Mouse (Mus musculus): ENCODE results near the gene Nisch. TPM values are rescaled to one million over a fixed set of nuclear protein-coding genes. Genes with fewer than 3 reads are reported as not detected.

Gene Nisch
- total and polyA plus RNA-seq, 2 experiments: 66.7 to 152 TPM

GRCm38 (mm10) chr14:31194441-31194840 is 22.3 kb downstream of the Nisch start:
- Histone ChIP-seq H3K27ac (replicated peaks; ENCODE audit: insufficient read depth, low read depth, low read length) (no peak overlapping the region), H3K36me3 (ENCODE audit: control insufficient read depth, insufficient read depth, low read length) (peaks cover 26% of the 10 kb centered on the region)
- WGBS: 58% methylated on average over 2 of the region's 2 CpGs

GRCm38 (mm10) chr14:31193791-31194190 is 23.0 kb downstream of the Nisch start:
- H3K4me3 ChIP-seq (ENCODE audit: insufficient read depth, low read depth, low read length): no peak overlapping the region
- no peak overlapping the region for H3K9ac ChIP-seq (ENCODE audit: low read depth, low read length)
- peaks cover 32% of the 10 kb centered on the region for H3K36me3 ChIP-seq (ENCODE audit: control insufficient read depth, insufficient read depth, low read length)
- DNase-seq (ENCODE audit: extremely low read depth, low read depth, low spot score): no peak
- no peak for TF ChIP-seq CTCF (IDR thresholded peaks at IDR 0.05; ENCODE audit: low read depth, low read length)
- no peak for TF ChIP-seq POLR2A (IDR thresholded peaks at IDR 0.05; ENCODE audit: extremely low read depth, insufficient read depth, low read length)
- H3K79me2 ChIP-seq (ENCODE audit: control insufficient read depth, insufficient read depth, low read length): peaks cover 5% of the 10 kb centered on the region; the same call in 1 of the 2 replicates
- peaks cover 23% of the 10 kb centered on the region for H3K4me1 ChIP-seq (ENCODE audit: control insufficient read depth, insufficient read depth, low read length)
- no peak overlapping the region; the same call in 1 of the 2 replicates for H3K27ac ChIP-seq (replicated peaks; ENCODE audit: insufficient read depth, low read depth, low read length)
- H3K27me3 ChIP-seq (ENCODE audit: control insufficient read depth, insufficient read depth, low read length): no peaks in the 10 kb centered on the region
- 29% methylated on average over 7 of the region's 7 CpGs for WGBS

More at GRCm38 (mm10) chr14:31194441-31194840, 22.3 kb downstream of the Nisch start:
- H3K4me3 ChIP-seq (ENCODE audit: insufficient read depth, low read depth, low read length): no peak overlapping the region
- peaks cover 5% of the 10 kb centered on the region; the same call in 1 of the 2 replicates for H3K79me2 ChIP-seq (ENCODE audit: control insufficient read depth, insufficient read depth, low read length)
- DNase-seq (ENCODE audit: extremely low read depth, low read depth, low spot score): no peak
- H3K27me3 ChIP-seq (ENCODE audit: control insufficient read depth, insufficient read depth, low read length): no peaks in the 10 kb centered on the region
- peaks cover 23% of the 10 kb centered on the region for H3K4me1 ChIP-seq (ENCODE audit: control insufficient read depth, insufficient read depth, low read length)
- no peak overlapping the region for H3K9ac ChIP-seq (ENCODE audit: low read depth, low read length)
- no peak for TF ChIP-seq CTCF (IDR thresholded peaks at IDR 0.05; ENCODE audit: low read depth, low read length)

GRCm38 (mm10) chr14:31191936-31192335 is 24.8 kb downstream of the Nisch start:
- DNase-seq (ENCODE audit: extremely low read depth, low read depth, low spot score): peak; percentile 94
- WGBS: 24% methylated on average over 2 of the region's 2 CpGs
- Histone ChIP-seq H3K4me3 (ENCODE audit: insufficient read depth, low read depth, low read length) (no peak overlapping the region), H3K27me3 (ENCODE audit: control insufficient read depth, insufficient read depth, low read length) (no peaks in the 10 kb centered on the region), H3K4me1 (ENCODE audit: control insufficient read depth, insufficient read depth, low read length) (peaks cover 21% of the 10 kb centered on the region), H3K36me3 (ENCODE audit: control insufficient read depth, insufficient read depth, low read length) (peaks cover 44% of the 10 kb centered on the region), H3K79me2 (ENCODE audit: control insufficient read depth, insufficient read depth, low read length) (peaks cover 5% of the 10 kb centered on the region; the same call in 1 of the 2 replicates), H3K9ac (ENCODE audit: low read depth, low read length) (no peak overlapping the region), H3K27ac (replicated peaks; ENCODE audit: insufficient read depth, low read depth, low read length) (no peak overlapping the region)
- TF ChIP-seq POLR2A (IDR thresholded peaks at IDR 0.05; ENCODE audit: extremely low read depth, insufficient read depth, low read length): no peak
- no peak for TF ChIP-seq CTCF (IDR thresholded peaks at IDR 0.05; ENCODE audit: low read depth, low read length)

- TF ChIP-seq POLR2A (IDR thresholded peaks at IDR 0.05; ENCODE audit: extremely low read depth, insufficient read depth, low read length): no peak
- TF ChIP-seq CTCF (IDR thresholded peaks at IDR 0.05; ENCODE audit: low read depth, low read length): no peak
- 90% methylated on average over 3 of the region's 3 CpGs for WGBS
- Histone ChIP-seq H3K79me2 (ENCODE audit: control insufficient read depth, insufficient read depth, low read length) (peaks cover 5% of the 10 kb centered on the region; the same call in 1 of the 2 replicates), H3K36me3 (ENCODE audit: control insufficient read depth, insufficient read depth, low read length) (peaks cover 58% of the 10 kb centered on the region), H3K9ac (ENCODE audit: low read depth, low read length) (no peak overlapping the region), H3K27me3 (ENCODE audit: control insufficient read depth, insufficient read depth, low read length) (no peaks in the 10 kb centered on the region), H3K4me3 (ENCODE audit: insufficient read depth, low read depth, low read length) (no peak overlapping the region), H3K27ac (replicated peaks; ENCODE audit: insufficient read depth, low read depth, low read length) (peak overlapping the region; percentile 64; the same call in 1 of the 2 replicates), H3K4me1 (ENCODE audit: control insufficient read depth, insufficient read depth, low read length) (peaks cover 10% of the 10 kb centered on the region)
- DNase-seq (ENCODE audit: extremely low read depth, low read depth, low spot score): peak; percentile 31
Observed at GRCm38 (mm10) chr14:31189348-31189747, 27.4 kb downstream of the Nisch start.

- no peak for TF ChIP-seq CTCF (IDR thresholded peaks at IDR 0.05; ENCODE audit: low read depth, low read length)
- no peak for TF ChIP-seq POLR2A (IDR thresholded peaks at IDR 0.05; ENCODE audit: extremely low read depth, insufficient read depth, low read length)
- H3K27me3 ChIP-seq (ENCODE audit: control insufficient read depth, insufficient read depth, low read length): no peaks in the 10 kb centered on the region
- no peak overlapping the region for H3K4me3 ChIP-seq (ENCODE audit: insufficient read depth, low read depth, low read length)
- DNase-seq (ENCODE audit: extremely low read depth, low read depth, low spot score): peak; percentile 48
- H3K9ac ChIP-seq (ENCODE audit: low read depth, low read length): no peak overlapping the region
- peak overlapping the region; percentile 64 for H3K27ac ChIP-seq (replicated peaks; ENCODE audit: insufficient read depth, low read depth, low read length)
- peaks cover 5% of the 10 kb centered on the region; the same call in 1 of the 2 replicates for H3K79me2 ChIP-seq (ENCODE audit: control insufficient read depth, insufficient read depth, low read length)
- 78% methylated on average over 6 of the region's 6 CpGs for WGBS
- peaks cover 12% of the 10 kb centered on the region for H3K4me1 ChIP-seq (ENCODE audit: control insufficient read depth, insufficient read depth, low read length)
- H3K36me3 ChIP-seq (ENCODE audit: control insufficient read depth, insufficient read depth, low read length): peaks cover 61% of the 10 kb centered on the region
Observed at GRCm38 (mm10) chr14:31188771-31189181, 28.0 kb downstream of the Nisch start.

GRCm38 (mm10) chr14:31186656-31187055 is 30.1 kb downstream of the Nisch start:
- H3K9ac ChIP-seq (ENCODE audit: low read depth, low read length): no peak overlapping the region
- H3K36me3 ChIP-seq (ENCODE audit: control insufficient read depth, insufficient read depth, low read length): peaks cover 57% of the 10 kb centered on the region
- no peak overlapping the region for H3K27ac ChIP-seq (replicated peaks; ENCODE audit: insufficient read depth, low read depth, low read length)
- DNase-seq (ENCODE audit: extremely low read depth, low read depth, low spot score): peak; percentile 73
- H3K4me3 ChIP-seq (ENCODE audit: insufficient read depth, low read depth, low read length): no peak overlapping the region
- TF ChIP-seq POLR2A (IDR thresholded peaks at IDR 0.05; ENCODE audit: extremely low read depth, insufficient read depth, low read length) (no peak), CTCF (IDR thresholded peaks at IDR 0.05; ENCODE audit: low read depth, low read length) (no peak)
- 28% methylated on average over 4 of the region's 4 CpGs for WGBS
- peaks cover 2% of the 10 kb centered on the region; the same call in 1 of the 2 replicates for H3K79me2 ChIP-seq (ENCODE audit: control insufficient read depth, insufficient read depth, low read length)
- no peaks in the 10 kb centered on the region for H3K27me3 ChIP-seq (ENCODE audit: control insufficient read depth, insufficient read depth, low read length)
- peaks cover 22% of the 10 kb centered on the region for H3K4me1 ChIP-seq (ENCODE audit: control insufficient read depth, insufficient read depth, low read length)

Data from liver, adult 2 months (tissue).